Mouse (Mus musculus) small intestine, adult 2 months (tissue): ENCODE measurements around the gene Paxbp1.

Experiments
- CTCF ChIP-seq: fragments of 200-500 bp; IDR thresholded peaks from 2 replicates; pipeline ENCODE4 v1.5.1; 2012; ENCODE audit warnings: low read depth, mild to moderate bottlenecking, control low read depth, inconsistent platforms, low read length, moderate library complexity, mixed read lengths; ENCODE audit not compliant: insufficient replicate concordance, insufficient read length; ENCODE audit errors: extremely low read depth
- POLR2A ChIP-seq: fragments of 200-500 bp; IDR thresholded peaks from 2 replicates; pipeline ENCODE4 v1.6.1; 2012; ENCODE audit warnings: low read depth, mild to moderate bottlenecking, control low read depth, inconsistent platforms, low read length, moderate library complexity

GRCm38 (mm10) chr16:91019476-91019875 lies 24.9 kb downstream of the Paxbp1 start:
- TF ChIP-seq POLR2A = no peak
- TF ChIP-seq CTCF = no peak
